Mouse (Mus musculus) midbrain, embryonic 10.5 days (tissue): ENCODE data around the gene Tenm2. TPM values are rescaled to one million over a fixed set of nuclear protein-coding genes. Genes with fewer than 3 reads are reported as not detected.

Experiments
- DNase-seq: peaks from one replicate; pipeline ENCODE4 v3.0.0-alpha.2; 2017; ENCODE audit warnings: low spot score
- H3K27ac ChIP-seq: fragments of 300-500 bp; sonication (generic); replicated peaks from 2 replicates; pipeline ENCODE4 v1.5.1; 2016; ENCODE audit warnings: mild to moderate bottlenecking
- H3K27me3 ChIP-seq: fragments of 300-500 bp; sonication (generic); 2 replicates; pipeline ENCODE4 v1.6.1; 2016; ENCODE audit warnings: low read depth, mild to moderate bottlenecking; ENCODE audit not compliant: poor library complexity, severe bottlenecking
- H3K36me3 ChIP-seq: fragments of 300-500 bp; sonication (generic); 2 replicates; pipeline ENCODE4 v1.6.1; 2016; ENCODE audit warnings: mild to moderate bottlenecking, moderate library complexity
- H3K4me1 ChIP-seq: fragments of 300-500 bp; sonication (generic); 2 replicates; pipeline ENCODE4 v1.6.1; 2016
- H3K4me3 ChIP-seq: fragments of 300-500 bp; sonication (generic); 2 replicates; pipeline ENCODE4 v1.5.1; 2016; ENCODE audit warnings: mild to moderate bottlenecking, moderate library complexity
- H3K9me3 ChIP-seq: fragments of 300-500 bp; sonication (generic); replicated peaks from 2 replicates; pipeline ENCODE4 v1.6.1; 2016; ENCODE audit warnings: mild to moderate bottlenecking
- WGBS: fragments of 180-500 bp; shearing (Covaris S2); methylation state at CpG from one replicate; pipeline ENCODE4 v1.1.7; 2016; 5-methylcytosine and 5-hydroxymethylcytosine counted together
- polyA plus RNA-seq: library from polyadenylated mRNA; unstranded; fragments of >200 nt; fragmentation: Nextera tagmentation; extraction: Ambion mirVana; gene quantifications from 2 replicates; pipeline ENCODE4 v1.2.1, GENCODE M21; 2016

Tenm2 gene
- polyA plus RNA-seq, 1 experiment from 2014 or later: 4.2 TPM

DNA sequence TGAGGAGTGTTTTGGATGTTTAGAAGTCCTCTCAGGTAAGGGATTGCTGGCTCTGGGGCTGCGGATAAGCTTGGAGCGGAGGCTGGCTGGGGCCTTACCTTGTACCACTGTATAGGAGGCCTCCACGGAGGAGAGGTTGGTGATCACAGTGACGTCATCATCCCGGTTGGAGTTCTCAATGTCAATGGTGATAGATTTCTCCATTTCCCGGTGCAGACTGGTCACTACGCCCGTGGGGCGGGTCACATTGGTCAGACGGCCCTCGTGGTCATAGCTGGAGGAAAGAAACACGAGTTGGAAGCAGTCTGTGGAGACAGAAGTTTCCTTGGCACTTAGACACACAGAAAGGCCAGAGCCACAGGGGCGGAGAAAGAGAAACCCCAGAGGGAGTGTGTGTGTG is 1194.4 kb downstream of the Tenm2 start:
- Histone ChIP-seq H3K4me1 (peaks cover 6% of the 10 kb centered on the region), H3K27me3 (peaks cover 36% of the 10 kb centered on the region), H3K9me3 (no peaks in the 10 kb centered on the region), H3K27ac (no peak overlapping the region), H3K36me3 (peaks cover 3% of the 10 kb centered on the region; the same call in 1 of the 2 replicates), H3K4me3 (no peak overlapping the region)
- no peak for DNase-seq
- WGBS: 87% methylated on average over 13 of the region's 13 CpGs

GRCm38 (mm10) chr11:36040508-36041233 is 1195.1 kb downstream of the Tenm2 start:
- Histone ChIP-seq H3K27ac (no peak overlapping the region), H3K4me1 (no peaks in the 10 kb centered on the region), H3K4me3 (no peak overlapping the region), H3K9me3 (no peaks in the 10 kb centered on the region), H3K27me3 (peaks cover 34% of the 10 kb centered on the region), H3K36me3 (peaks cover 3% of the 10 kb centered on the region; the same call in 1 of the 2 replicates)
- DNase-seq: no peak
- 80% methylated on average over 10 of the region's 10 CpGs for WGBS

DNA sequence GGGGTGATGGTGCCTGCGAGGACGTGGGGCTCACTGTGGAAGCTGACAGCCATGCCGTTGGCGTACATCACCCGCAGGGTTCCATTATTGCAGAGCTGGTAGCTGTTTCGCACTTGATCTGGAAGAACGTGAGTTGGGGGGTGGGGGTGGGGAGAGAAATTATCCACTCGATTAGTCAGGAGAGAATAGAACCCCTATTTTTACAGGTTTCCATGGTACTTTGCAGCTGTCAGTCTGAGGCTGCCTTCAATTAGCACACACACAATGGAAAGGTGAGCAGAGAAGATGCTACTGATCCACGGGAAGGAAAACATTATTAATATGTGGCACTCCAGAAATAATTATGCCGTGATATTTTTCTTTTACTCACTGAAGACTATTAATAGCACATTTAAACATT is 1195.9 kb downstream of the Tenm2 start:
- WGBS: 85% methylated on average over 10 of the region's 10 CpGs
- Histone ChIP-seq H3K4me1 (no peaks in the 10 kb centered on the region), H3K27me3 (peaks cover 33% of the 10 kb centered on the region), H3K4me3 (no peak overlapping the region), H3K27ac (no peak overlapping the region), H3K36me3 (peaks cover 3% of the 10 kb centered on the region; the same call in 1 of the 2 replicates), H3K9me3 (no peaks in the 10 kb centered on the region)
- DNase-seq: no peak

DNA sequence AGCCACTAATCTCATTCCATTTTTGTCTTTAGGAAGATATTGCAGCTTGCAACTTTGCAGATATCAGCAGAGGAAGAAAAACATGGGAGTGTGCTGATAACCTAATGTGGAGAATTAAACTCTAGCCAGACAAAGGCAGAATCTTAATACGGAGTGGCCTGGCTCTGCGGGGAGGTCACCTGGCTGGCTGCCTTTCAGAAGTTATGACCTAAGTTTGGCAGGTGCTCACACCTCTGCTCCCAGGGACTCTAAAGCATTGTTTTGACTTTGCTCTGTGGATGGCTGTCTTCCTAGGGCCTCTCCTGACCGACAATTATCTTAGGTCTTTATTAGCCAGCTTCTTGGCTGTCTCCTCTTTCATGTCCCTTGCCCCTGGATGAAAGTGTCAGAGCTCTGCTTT is 1197.4 kb downstream of the Tenm2 start:
- Histone ChIP-seq H3K36me3 (peaks cover 3% of the 10 kb centered on the region; the same call in 1 of the 2 replicates), H3K4me3 (no peak overlapping the region), H3K4me1 (no peaks in the 10 kb centered on the region), H3K27ac (no peak overlapping the region), H3K9me3 (no peaks in the 10 kb centered on the region), H3K27me3 (peaks cover 20% of the 10 kb centered on the region; the same call in 1 of the 2 replicates)
- DNase-seq: no peak
- WGBS: 70% methylated on average over 3 of the region's 3 CpGs

GRCm38 (mm10) chr11:36037311-36037710 is 1198.5 kb downstream of the Tenm2 start:
- Histone ChIP-seq H3K36me3 (peaks cover 3% of the 10 kb centered on the region; the same call in 1 of the 2 replicates), H3K27me3 (peaks cover 13% of the 10 kb centered on the region; the same call in 1 of the 2 replicates), H3K4me1 (no peaks in the 10 kb centered on the region), H3K9me3 (no peaks in the 10 kb centered on the region), H3K4me3 (no peak overlapping the region), H3K27ac (no peak overlapping the region)
- DNase-seq: no peak
- WGBS: 76% methylated on average over 4 of the region's 4 CpGs

- Histone ChIP-seq H3K9me3 (no peaks in the 10 kb centered on the region), H3K4me1 (peaks cover 5% of the 10 kb centered on the region), H3K36me3 (peaks cover 3% of the 10 kb centered on the region; the same call in 1 of the 2 replicates), H3K27ac (no peak overlapping the region), H3K4me3 (no peak overlapping the region), H3K27me3 (peaks cover 13% of the 10 kb centered on the region; the same call in 1 of the 2 replicates)
- WGBS: 59% methylated on average over 7 of the region's 7 CpGs
- no peak for DNase-seq
These were observed 1199.6 kb downstream of the Tenm2 start for GRCm38 (mm10) chr11:36036061-36036695.

- no peaks in the 10 kb centered on the region for H3K9me3 ChIP-seq
- no peak for DNase-seq
- H3K36me3 ChIP-seq: no peaks in the 10 kb centered on the region
- no peak overlapping the region for H3K27ac ChIP-seq
- WGBS: 45% methylated on average over 9 of the region's 9 CpGs
- no peak overlapping the region for H3K4me3 ChIP-seq
- H3K4me1 ChIP-seq: peaks cover 5% of the 10 kb centered on the region
- H3K27me3 ChIP-seq: no peaks in the 10 kb centered on the region
These were observed 1204.0 kb downstream of the Tenm2 start for GRCm38 (mm10) chr11:36031751-36032150.

DNA sequence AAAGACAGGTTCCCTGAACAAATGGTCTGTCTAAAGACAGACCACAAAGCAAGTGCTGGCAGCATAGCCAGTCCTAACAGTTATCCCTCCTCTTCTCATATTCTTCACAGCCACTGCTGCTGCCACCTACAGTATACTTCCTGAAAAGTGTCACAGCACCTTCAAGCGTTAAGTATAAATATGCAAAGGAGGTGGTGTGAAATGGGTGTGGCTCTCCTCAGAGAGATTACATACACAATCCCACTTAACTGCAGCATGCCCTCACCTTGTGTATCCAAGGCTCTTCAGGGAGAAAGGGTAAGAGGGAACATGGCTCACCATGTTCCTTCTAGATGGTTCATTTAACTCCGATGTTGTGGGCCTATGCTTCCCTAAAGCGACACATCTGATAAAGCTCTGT is 1215.8 kb downstream of the Tenm2 start:
- no peaks in the 10 kb centered on the region for H3K27me3 ChIP-seq
- DNase-seq: no peak
- no peak overlapping the region for H3K27ac ChIP-seq
- H3K4me1 ChIP-seq: no peaks in the 10 kb centered on the region
- 63% methylated on average over 3 of the region's 3 CpGs for WGBS
- H3K9me3 ChIP-seq: peaks cover 8% of the 10 kb centered on the region
- no peak overlapping the region for H3K4me3 ChIP-seq
- peaks cover 21% of the 10 kb centered on the region for H3K36me3 ChIP-seq

DNA sequence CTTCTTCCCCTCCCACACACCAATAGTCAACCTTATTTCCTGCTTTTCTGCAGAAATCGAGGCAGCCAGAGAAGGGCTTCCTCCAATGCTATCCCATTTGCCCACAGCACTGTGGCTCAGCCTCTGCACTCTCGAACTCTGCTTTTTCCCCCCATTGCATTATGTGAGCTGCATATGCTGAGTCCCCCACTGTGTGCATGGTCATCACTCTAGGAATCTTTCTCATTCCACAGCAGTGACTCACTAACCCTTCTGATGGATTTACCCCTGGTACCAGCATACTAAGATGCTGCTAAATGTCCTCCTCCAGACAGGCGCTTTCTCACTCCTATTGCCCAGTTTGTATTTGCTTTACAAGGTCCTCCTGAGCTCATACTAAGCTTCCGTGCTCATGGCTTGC is 1222.6 kb downstream of the Tenm2 start:
- no peak for DNase-seq
- Histone ChIP-seq H3K4me1 (no peaks in the 10 kb centered on the region), H3K36me3 (peaks cover 5% of the 10 kb centered on the region), H3K27ac (no peak overlapping the region), H3K27me3 (no peaks in the 10 kb centered on the region), H3K4me3 (no peak overlapping the region), H3K9me3 (no peaks in the 10 kb centered on the region)
- 85% methylated on average over 4 of the region's 4 CpGs for WGBS

DNA sequence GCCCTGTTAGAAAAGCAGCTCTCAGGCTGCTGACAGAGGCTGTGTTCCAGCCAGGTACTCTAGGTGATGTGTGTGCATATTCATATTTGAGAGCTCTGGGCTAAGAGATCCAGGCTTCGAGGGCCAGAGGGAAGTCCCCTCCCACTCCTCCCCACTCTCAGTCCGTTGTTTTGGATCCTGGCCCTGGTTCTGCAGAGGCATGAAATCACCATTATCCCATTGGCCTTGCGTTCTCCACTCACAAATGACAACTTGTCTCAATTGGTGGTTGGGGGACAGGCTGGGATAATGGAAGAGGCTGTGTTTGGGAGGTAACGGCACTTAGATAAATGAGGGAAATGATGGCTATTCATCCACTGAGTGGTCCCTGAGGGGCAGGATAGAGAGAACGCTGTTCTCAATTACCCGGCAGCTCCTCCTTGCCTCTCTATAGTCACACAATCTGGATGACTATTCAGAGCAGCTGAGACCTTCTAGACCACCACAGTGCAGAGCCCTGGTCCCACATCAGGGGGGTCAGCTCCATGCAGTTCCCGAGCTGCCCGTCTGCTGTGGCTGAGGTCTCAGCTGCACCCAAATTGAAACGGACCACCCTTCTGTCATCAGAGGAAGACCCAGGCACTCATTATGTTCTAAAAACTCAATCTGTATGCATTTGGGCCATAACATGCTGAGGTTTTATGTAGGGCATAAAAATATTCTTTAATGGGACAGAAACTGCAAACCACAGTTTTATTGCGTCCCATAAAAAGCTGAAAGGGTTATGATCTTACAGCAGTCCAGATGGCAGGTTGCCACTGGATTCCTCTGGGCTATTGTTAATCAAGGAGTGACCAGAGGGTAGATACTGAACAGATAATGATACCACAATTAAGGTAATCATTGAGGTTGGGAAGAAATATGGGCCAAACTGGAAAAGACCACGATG is 1226.2 kb downstream of the Tenm2 start:
- Histone ChIP-seq H3K27ac (no peak overlapping the region), H3K36me3 (peaks cover 10% of the 10 kb centered on the region), H3K27me3 (peaks cover 5% of the 10 kb centered on the region; the same call in 1 of the 2 replicates), H3K4me1 (no peaks in the 10 kb centered on the region), H3K4me3 (no peak overlapping the region), H3K9me3 (no peaks in the 10 kb centered on the region)
- no peak for DNase-seq
- WGBS: 86% methylated on average over 11 of the region's 11 CpGs

GRCm38 (mm10) chr11:36002900-36003299 is 1232.9 kb downstream of the Tenm2 start:
- H3K36me3 ChIP-seq: peaks cover 2% of the 10 kb centered on the region; the same call in 1 of the 2 replicates
- no peak overlapping the region for H3K4me3 ChIP-seq
- peaks cover 37% of the 10 kb centered on the region for H3K4me1 ChIP-seq
- no peak overlapping the region for H3K27ac ChIP-seq
- peaks cover 27% of the 10 kb centered on the region for H3K27me3 ChIP-seq
- H3K9me3 ChIP-seq: no peaks in the 10 kb centered on the region
- no peak for DNase-seq
- WGBS: 57% methylated on average over 4 of the region's 4 CpGs

DNA sequence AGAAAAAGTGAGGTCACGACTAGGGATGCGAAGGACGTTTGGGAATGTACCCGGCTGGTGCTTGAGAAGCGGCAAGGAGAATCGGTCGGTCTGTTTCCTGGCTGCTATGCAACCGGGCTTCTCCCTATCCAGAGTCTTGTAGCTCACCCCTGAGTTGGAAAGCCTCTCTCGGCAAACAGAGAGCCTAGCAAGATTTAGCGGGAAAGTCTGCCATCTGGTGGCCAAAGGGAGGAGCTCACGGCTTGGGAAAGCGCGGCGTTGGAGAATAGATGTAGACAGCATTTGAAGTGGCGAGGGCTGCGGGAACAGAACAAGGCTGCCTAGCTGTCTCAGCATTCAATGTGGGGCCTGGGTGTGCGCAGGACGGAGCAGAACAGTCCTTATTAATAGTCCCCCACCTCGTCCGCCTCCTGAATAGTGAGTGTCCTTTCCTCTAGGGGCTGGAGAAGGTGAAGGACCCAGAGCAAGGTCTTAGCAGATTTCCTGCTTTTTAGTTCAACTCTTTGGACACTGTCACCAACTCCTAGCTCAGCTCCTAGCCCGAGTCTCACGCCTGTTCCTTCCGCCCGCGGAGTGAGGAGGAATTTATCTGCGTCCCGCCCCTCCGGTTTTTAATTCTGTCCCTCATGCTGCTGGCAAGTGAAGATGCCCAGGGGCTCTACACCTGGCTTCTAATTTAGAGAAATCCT is 1234.3 kb downstream of the Tenm2 start:
- peaks cover 27% of the 10 kb centered on the region for H3K27me3 ChIP-seq
- no peaks in the 10 kb centered on the region for H3K36me3 ChIP-seq
- peak; percentile 93 for DNase-seq
- peak overlapping the region; percentile 74 for H3K27ac ChIP-seq
- H3K4me3 ChIP-seq: peak overlapping the region; percentile 42
- 7% methylated on average over 28 of the region's 28 CpGs for WGBS
- H3K4me1 ChIP-seq: peaks cover 37% of the 10 kb centered on the region
- H3K9me3 ChIP-seq: no peaks in the 10 kb centered on the region
